Mouse (Mus musculus) liver, adult 2 months (tissue): ENCODE data around the gene Cdkal1.

Source experiments
- CTCF ChIP-seq: fragments of 200-500 bp; IDR thresholded peaks from 2 replicates; pipeline ENCODE4 v1.5.1; 2011; ENCODE audit warnings: low read depth, low read length, control low read depth
- POLR2A ChIP-seq: fragments of 200-500 bp; IDR thresholded peaks from 2 replicates; pipeline ENCODE4 v1.6.1; 2011; ENCODE audit warnings: low read length, control low read depth; ENCODE audit not compliant: insufficient read depth; ENCODE audit errors: extremely low read depth

- TF ChIP-seq POLR2A: no peak
- no peak for TF ChIP-seq CTCF
Measured at GRCm38 (mm10) chr13:29655841-29656365, 199.6 kb downstream of the Cdkal1 start.
